Mouse (Mus musculus) neural tube, embryonic 14.5 days (tissue): ENCODE data around the gene Ethe1. TPM values are rescaled to one million over a fixed set of nuclear protein-coding genes. Genes with fewer than 3 reads are reported as not detected.
"Not testable (repeated sequence)": the region's sequence is repeated elsewhere in the genome, so short reads cannot be mapped to it uniquely, and the experiment has no call there.

ENCODE experiments used
- ATAC-seq: fragments of 200-750 bp; cut with Nextera tagmentation; 2 replicates; pipeline ENCODE4 v1.8.0; 2017; ENCODE audit warnings: low read depth, mild to moderate bottlenecking, moderate TSS enrichment, moderate library complexity
- H3K27ac ChIP-seq: fragments of 300-500 bp; sonication (generic); 2 replicates; pipeline ENCODE4 v1.5.1; 2014; ENCODE audit warnings: low read depth, mild to moderate bottlenecking, control low read depth, low read length, moderate library complexity, mixed read lengths
- H3K27me3 ChIP-seq: fragments of 300-500 bp; sonication (generic); 2 replicates; pipeline ENCODE4 v1.6.1; 2014; ENCODE audit warnings: low read length; ENCODE audit not compliant: control insufficient read depth, insufficient read depth
- H3K36me3 ChIP-seq: fragments of 300-500 bp; sonication (generic); 2 replicates; pipeline ENCODE4 v1.6.1; 2014; ENCODE audit warnings: low read length, mixed read lengths; ENCODE audit not compliant: control insufficient read depth, insufficient read depth
- H3K4me1 ChIP-seq: fragments of 300-500 bp; sonication (generic); 2 replicates; pipeline ENCODE4 v1.6.1; 2014; ENCODE audit warnings: low read length; ENCODE audit not compliant: control insufficient read depth, insufficient read depth
- H3K4me2 ChIP-seq: fragments of 300-500 bp; sonication (generic); 2 replicates; pipeline ENCODE4 v1.6.1; 2014; ENCODE audit warnings: mild to moderate bottlenecking, low read depth, low read length, control low read depth
- H3K4me3 ChIP-seq: fragments of 300-500 bp; sonication (generic); 2 replicates; pipeline ENCODE4 v1.5.1; 2014; ENCODE audit warnings: low read depth, low read length, control low read depth, mixed read lengths
- H3K9ac ChIP-seq: fragments of 300-500 bp; sonication (generic); replicated peaks from 2 replicates; pipeline ENCODE4 v1.6.1; 2014; ENCODE audit warnings: low read depth, mild to moderate bottlenecking, control low read depth, low read length, mixed read lengths
- H3K9me3 ChIP-seq: fragments of 300-500 bp; sonication (generic); 2 replicates; pipeline ENCODE4 v1.6.1; 2016; ENCODE audit warnings: low read length; ENCODE audit not compliant: control insufficient read depth
- WGBS: fragments of 180-500 bp; shearing (Covaris S2); extraction: QIAGEN DNeasy Blood & Tissue Kit; methylation state at CpG from one replicate; pipeline ENCODE4 v1.1.7; 2014; 5-methylcytosine and 5-hydroxymethylcytosine counted together
- polyA plus RNA-seq: library from polyadenylated mRNA; unstranded; fragments of >200 nt; fragmentation: Nextera tagmentation; extraction: Ambion mirVana; gene quantifications from 2 replicates; pipeline ENCODE4 v1.2.1, GENCODE M21; 2014

The Ethe1 gene
- polyA plus RNA-seq, 1 experiment from 2014 or later: 27.9 TPM

DNA sequence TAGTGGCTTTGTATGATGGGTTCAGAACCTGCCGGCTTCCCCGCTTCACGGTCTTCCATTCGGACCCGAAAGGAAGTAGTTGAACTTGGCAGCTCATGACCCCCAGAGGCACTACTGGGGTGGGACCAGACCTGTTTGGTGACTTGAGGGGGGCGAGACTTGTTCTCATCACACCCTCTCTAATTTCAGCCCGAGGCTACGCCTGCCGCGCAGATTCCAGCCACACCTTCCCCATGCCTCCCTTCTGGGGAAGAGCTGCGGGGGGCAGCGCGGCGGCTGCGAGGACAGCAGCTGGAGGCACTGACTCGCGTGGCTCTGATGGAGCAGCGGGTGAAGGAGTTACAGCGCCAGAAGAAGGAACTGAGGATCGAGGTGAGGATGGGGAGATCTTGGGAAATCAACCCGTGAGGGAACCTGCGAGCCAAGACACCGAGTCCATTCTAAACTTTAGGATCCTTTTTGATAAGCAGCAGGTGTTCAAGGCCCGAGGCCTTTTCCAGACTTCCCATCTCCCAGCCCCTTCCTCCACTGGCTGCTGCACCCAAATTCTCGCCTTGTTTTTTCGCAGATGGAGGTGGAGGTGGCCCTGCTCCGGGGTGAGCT is 25.1 kb downstream of the Ethe1 start:
- no peak for ATAC-seq
- 4% methylated on average over 27 of the region's 27 CpGs for WGBS
- Histone ChIP-seq H3K9me3 (no peaks in the 10 kb centered on the region), H3K9ac (no peak overlapping the region), H3K36me3 (no peaks in the 10 kb centered on the region), H3K27ac (no peak overlapping the region), H3K4me3 (no peak overlapping the region), H3K27me3 (peaks cover 35% of the 10 kb centered on the region), H3K4me2 (0 out of 2 replicates have a peak overlapping the region, but pooled peaks have one; percentile 8), H3K4me1 (0 out of 2 replicates have a peak, but pooled peaks cover 2% of the 10 kb centered on the region)

DNA sequence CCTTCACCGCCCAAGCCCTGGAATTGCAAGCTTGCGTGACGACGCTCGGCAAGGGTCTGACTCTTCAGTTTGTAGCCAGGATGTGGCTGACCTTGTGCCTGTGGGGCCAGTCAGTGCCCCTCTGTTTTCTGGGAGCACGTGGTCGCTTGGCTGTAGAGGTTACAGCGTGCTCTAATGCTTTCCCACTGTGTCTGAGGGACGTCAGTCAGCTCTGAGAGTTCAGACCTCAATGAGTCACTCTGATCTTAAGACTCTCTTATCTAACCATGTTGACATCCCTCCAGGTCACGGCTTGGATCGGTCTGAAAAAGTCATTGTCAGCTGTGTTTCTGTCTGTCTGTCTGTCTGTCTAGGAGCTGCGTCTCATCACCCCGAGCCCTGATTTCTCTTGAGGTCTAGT is 27.5 kb downstream of the Ethe1 start:
- H3K27me3 ChIP-seq: peaks cover 35% of the 10 kb centered on the region
- no peak for ATAC-seq
- no peaks in the 10 kb centered on the region for H3K36me3 ChIP-seq
- WGBS: 79% methylated on average over 13 of the region's 13 CpGs
- H3K4me2 ChIP-seq: no peak overlapping the region
- H3K4me1 ChIP-seq: 0 out of 2 replicates have a peak, but pooled peaks cover 2% of the 10 kb centered on the region
- H3K9me3 ChIP-seq: no peaks in the 10 kb centered on the region
- H3K9ac ChIP-seq: no peak overlapping the region
- no peak overlapping the region for H3K27ac ChIP-seq
- H3K4me3 ChIP-seq: no peak overlapping the region

DNA sequence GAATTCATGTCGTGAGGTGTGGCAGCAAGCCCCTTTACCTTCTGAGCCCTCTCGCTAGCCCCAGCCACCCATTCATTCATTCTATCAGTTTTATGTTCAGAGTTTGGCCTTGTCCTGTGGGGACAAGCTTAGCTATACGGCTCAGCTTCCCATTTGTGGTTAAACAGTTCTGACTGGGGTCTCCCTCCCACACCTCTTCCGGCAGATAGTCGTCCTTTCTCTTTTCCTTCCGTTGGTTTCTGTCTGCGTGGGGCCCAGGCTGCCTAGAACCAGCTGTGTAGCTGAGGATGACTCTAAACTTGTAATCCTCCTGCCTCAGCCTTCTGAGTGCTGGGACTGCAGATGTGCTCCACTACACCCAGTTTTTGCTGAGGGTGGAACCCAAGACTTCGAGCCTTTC is 30.4 kb downstream of the Ethe1 start:
- no peaks in the 10 kb centered on the region for H3K36me3 ChIP-seq
- no peak overlapping the region for H3K27ac ChIP-seq
- ATAC-seq: no peak
- H3K27me3 ChIP-seq: peaks cover 8% of the 10 kb centered on the region; the same call in 1 of the 2 replicates
- no peak overlapping the region for H3K4me2 ChIP-seq
- H3K4me3 ChIP-seq: no peak overlapping the region
- no peak overlapping the region for H3K9ac ChIP-seq
- 79% methylated on average over 8 of the region's 8 CpGs for WGBS
- H3K9me3 ChIP-seq: no peaks in the 10 kb centered on the region
- no peaks in the 10 kb centered on the region for H3K4me1 ChIP-seq

DNA sequence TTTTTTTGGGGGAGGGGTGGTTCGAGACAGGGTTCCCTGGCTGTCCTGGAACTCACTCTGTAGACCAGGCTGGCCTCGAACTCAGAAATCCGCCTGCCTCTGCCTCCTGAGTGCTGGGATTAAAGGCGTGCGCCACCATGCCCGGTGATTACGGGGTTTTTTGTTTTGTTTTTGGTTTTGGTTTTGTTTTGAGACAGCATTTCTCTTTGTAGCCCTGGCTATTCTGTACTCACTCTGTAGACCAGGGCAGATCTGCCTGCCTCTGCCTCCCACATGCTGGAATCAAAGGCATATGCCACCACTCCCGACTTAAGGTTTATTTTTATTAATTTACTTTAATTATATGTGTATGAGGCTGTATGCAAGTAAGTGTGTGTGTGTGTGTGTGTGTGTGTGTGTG is 31.0 kb downstream of the Ethe1 start:
- not testable (repeated sequence) for H3K9ac ChIP-seq, H3K27me3 ChIP-seq, H3K4me2 ChIP-seq, H3K36me3 ChIP-seq, H3K4me1 ChIP-seq, ATAC-seq, H3K27ac ChIP-seq, H3K4me3 ChIP-seq, H3K9me3 ChIP-seq
- WGBS: 90% methylated on average over 8 of the region's 8 CpGs

DNA sequence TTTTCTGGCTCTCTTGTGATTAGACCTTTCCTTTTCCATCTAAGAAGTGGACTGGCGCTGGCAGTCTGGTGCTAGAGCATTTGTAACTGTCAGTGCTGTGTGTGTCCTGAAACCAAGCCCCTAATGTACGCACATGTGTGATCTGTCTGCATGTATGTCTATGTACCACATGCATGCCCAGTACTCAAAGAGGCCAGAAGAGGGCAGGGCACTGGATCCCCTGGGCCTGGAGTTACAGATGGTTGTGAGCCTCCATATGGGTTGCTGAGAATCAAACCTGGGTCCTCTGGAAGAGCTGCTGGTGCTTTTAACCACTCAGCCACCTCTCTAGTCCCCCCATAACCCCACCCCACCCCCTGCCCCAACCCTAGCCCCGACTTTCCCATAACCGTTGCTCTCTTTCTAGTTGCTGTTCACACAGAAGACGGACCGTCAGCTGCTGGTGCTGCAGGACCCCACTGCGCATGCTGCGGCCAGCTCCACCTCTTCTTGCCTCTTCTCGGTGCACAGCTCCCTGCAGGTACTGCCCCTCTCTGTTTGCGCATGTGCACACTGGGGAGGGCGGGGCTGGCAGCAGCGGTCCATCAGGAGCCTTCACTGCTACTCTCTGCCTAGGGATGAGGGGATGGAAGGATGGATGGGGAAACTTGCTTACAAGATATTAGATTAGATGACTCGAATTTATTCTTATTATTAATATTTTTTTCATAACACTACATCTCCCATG is 32.5 kb downstream of the Ethe1 start:
- Histone ChIP-seq H3K9me3 (no peaks in the 10 kb centered on the region), H3K4me3 (no peak overlapping the region), H3K27me3 (no peaks in the 10 kb centered on the region), H3K9ac (no peak overlapping the region), H3K4me1 (no peaks in the 10 kb centered on the region), H3K27ac (no peak overlapping the region), H3K4me2 (no peak overlapping the region), H3K36me3 (no peaks in the 10 kb centered on the region)
- ATAC-seq: 0 out of 2 replicates have a peak, but pooled peaks have one; percentile 38
- 52% methylated on average over 13 of the region's 13 CpGs for WGBS

DNA sequence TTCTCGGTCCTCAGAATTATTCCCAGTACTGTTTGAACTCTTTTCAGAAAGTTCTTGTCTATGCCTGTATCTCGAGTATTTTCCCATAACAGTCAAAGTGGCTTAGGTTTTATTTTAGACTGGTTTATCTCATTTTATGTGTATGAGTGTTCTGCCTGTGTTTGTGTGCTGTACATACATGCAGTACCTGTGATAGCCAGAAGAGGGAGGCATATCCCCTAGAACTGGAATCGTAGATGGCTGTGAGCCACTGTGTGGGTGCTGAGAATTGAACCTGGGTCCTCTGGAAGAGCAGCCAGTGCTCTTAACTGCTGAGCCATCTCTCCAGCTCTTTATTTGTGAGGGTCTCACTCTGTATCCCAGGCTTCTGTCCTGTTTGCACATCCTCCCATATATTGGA is 33.9 kb downstream of the Ethe1 start:
- H3K9me3 ChIP-seq: no peaks in the 10 kb centered on the region
- ATAC-seq: no peak
- WGBS: 81% methylated on average over 3 of the region's 3 CpGs

DNA sequence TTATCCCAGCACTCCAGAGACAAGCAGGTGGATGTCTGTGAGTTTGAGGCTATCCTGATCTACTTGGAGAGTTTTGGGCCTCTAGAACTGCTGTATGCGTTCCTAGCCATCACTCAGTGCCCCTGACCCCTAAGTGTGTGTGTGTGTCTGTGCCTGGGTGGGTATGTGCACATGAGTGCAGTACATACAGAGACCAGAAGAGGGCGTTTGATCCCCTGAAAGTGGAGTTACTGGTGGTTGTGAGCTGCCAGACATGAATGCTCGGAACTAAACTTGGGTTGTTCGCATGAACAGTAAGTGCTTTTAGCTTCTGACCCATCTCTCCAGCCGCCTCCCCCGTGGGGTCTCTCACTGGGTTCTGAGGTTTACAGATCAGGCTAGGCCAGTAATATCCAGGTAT is 35.6 kb downstream of the Ethe1 start:
- 85% methylated on average over 6 of the region's 6 CpGs for WGBS
- H3K4me1 ChIP-seq: no peaks in the 10 kb centered on the region
- no peak for ATAC-seq

More for the DNA sequence above, 33.9 kb downstream of the Ethe1 start:
- Histone ChIP-seq H3K4me2 (no peak overlapping the region), H3K27me3 (no peaks in the 10 kb centered on the region), H3K27ac (no peak overlapping the region), H3K4me1 (no peaks in the 10 kb centered on the region), H3K9ac (no peak overlapping the region), H3K36me3 (no peaks in the 10 kb centered on the region), H3K4me3 (no peak overlapping the region)

DNA sequence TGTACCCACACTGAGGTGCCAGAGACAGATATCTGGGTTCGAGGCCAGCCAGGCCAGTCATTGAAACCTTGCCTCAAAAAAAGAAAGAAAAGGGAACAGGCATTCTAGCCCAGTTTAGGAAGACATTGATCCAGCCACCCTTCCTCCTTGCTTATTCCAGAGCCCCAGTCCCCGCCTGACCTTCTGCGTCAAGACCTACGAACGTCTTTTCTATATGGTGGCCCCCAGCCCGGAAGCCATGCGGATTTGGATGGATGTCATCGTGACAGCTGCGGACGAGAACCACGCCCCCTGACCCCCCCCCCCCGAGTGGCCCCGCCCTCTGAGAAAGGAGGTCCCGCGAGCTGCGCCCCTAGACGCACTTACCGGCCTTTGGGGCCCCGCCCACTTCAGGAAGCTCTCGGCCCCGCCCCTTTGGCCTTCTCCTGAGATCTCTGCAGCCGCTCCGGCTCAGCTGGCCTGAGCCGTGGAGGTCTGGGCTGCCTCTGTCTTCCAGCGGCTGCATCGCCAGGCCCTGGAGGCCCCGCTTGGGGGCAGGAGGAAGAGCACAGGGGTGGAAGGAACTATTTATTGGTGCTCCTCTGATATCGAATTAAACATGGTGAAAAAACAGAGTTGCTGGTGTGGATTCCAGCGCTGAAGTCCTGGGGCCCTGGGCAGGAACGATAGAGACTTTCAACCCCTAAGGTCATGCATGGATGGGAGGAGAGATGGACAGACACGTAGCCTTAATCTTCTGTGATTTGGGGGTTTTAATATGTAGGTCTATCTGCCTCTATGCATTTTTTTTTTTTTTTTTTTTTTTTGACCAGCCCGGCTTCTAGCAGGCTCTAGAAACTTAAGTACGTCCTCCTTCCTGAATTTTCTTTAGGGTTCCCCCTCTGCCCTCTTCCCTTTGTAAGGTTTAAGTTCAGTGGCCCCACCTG is 41.6 kb downstream of the Ethe1 start:
- Histone ChIP-seq H3K4me1 (peaks cover 4% of the 10 kb centered on the region; the same call in 1 of the 2 replicates), H3K27ac (no peak overlapping the region), H3K36me3 (no peaks in the 10 kb centered on the region), H3K27me3 (no peaks in the 10 kb centered on the region), H3K4me3 (peak overlapping the region; percentile 11), H3K9me3 (no peaks in the 10 kb centered on the region), H3K9ac (peak overlapping the region; percentile 39), H3K4me2 (peak overlapping the region; percentile 47)
- WGBS: 11% methylated on average over 33 of the region's 33 CpGs
- ATAC-seq: peak; percentile 84; the same call in 1 of the 2 replicates

More for the DNA sequence above, 35.6 kb downstream of the Ethe1 start:
- H3K36me3 ChIP-seq: no peaks in the 10 kb centered on the region
- no peak overlapping the region for H3K4me3 ChIP-seq
- no peaks in the 10 kb centered on the region for H3K27me3 ChIP-seq
- H3K4me2 ChIP-seq: no peak overlapping the region
- no peak overlapping the region for H3K27ac ChIP-seq
- H3K9me3 ChIP-seq: no peaks in the 10 kb centered on the region
- no peak overlapping the region for H3K9ac ChIP-seq
